Mouse (Mus musculus) olfactory bulb, adult 2 months (tissue): ENCODE measurements around the gene Krt71.

ENCODE experiments used
- CTCF ChIP-seq: fragments of 200-500 bp; IDR thresholded peaks from 2 replicates; pipeline ENCODE4 v1.5.1; 2012; ENCODE audit warnings: low read depth, mild to moderate bottlenecking, low read length, moderate library complexity; ENCODE audit not compliant: insufficient read depth
- POLR2A ChIP-seq: fragments of 200-500 bp; IDR thresholded peaks from 2 replicates; pipeline ENCODE4 v1.6.1; 2012; ENCODE audit warnings: mild to moderate bottlenecking, low read depth, low read length, moderate library complexity; ENCODE audit not compliant: insufficient read depth

GRCm38 (mm10) chr15:101714356-101714755 is 28.6 kb downstream of the Krt71 start:
- TF ChIP-seq CTCF, result no peak
- no peak for TF ChIP-seq POLR2A
